Mouse (Mus musculus) layer of hippocampus, postnatal 25 days (tissue): Measurements from ENCODE around the gene Lactb. TPM values are rescaled to one million over a fixed set of nuclear protein-coding genes. Genes with fewer than 3 reads are reported as not detected.

ENCODE experiments used
- DNase-seq, 2 experiments: peaks; one replicate each; pipeline ENCODE4 v3.0.0; 2022; ENCODE audit warnings: mixed read lengths in 2 of 2, low spot score in 1 of 2; ENCODE audit errors: extremely low spot score in 1 of 2
- total RNA-seq, 2 experiments: library from RNA; stranded (reverse); gene quantifications; 2 replicates each; pipeline ENCODE4 v1.2.3; 2021

The Lactb gene
- total RNA-seq, 2 experiments from 2014 or later = 15.4 to 16.2 TPM

- no peak for DNase-seq
Observed at GRCm38 (mm10) chr9:66982085-66982484, 6.8 kb upstream of the Lactb start.

GRCm38 (mm10) chr9:66980458-66980857 is 5.2 kb upstream of the Lactb start:
- peak; percentile 40 to 79 for DNase-seq

GRCm38 (mm10) chr9:66978468-66978867 is 3.2 kb upstream of the Lactb start:
- DNase-seq = no peak

GRCm38 (mm10) chr9:66977982-66978381 is 2.7 kb upstream of the Lactb start:
- no peak for DNase-seq

- DNase-seq = no peak
Observed at GRCm38 (mm10) chr9:66977121-66977520, 1.8 kb upstream of the Lactb start.

- DNase-seq = peak in 1 of 2 experiments; percentile 37
Observed at GRCm38 (mm10) chr9:66974721-66975225, 511 bp downstream of the Lactb start.

GRCm38 (mm10) chr9:66971116-66971515 is 4.2 kb downstream of the Lactb start:
- no peak for DNase-seq

GRCm38 (mm10) chr9:66967492-66967891 is 7.8 kb downstream of the Lactb start:
- no peak for DNase-seq

- DNase-seq = no peak
Observed at GRCm38 (mm10) chr9:66961478-66961877, 13.8 kb downstream of the Lactb start.

- no peak for DNase-seq
Observed at GRCm38 (mm10) chr9:66957451-66957850, 17.8 kb downstream of the Lactb start.

GRCm38 (mm10) chr9:66952886-66953285 is 22.4 kb downstream of the Lactb start:
- no peak for DNase-seq

- no peak for DNase-seq
Observed at GRCm38 (mm10) chr9:66952321-66952720, 23.0 kb downstream of the Lactb start.

GRCm38 (mm10) chr9:66948536-66948935 is 26.7 kb downstream of the Lactb start:
- DNase-seq = no peak

- peak; percentile 81 to 86 for DNase-seq
Observed at GRCm38 (mm10) chr9:66945647-66946641, 29.3 kb downstream of the Lactb start, which contains the start of gene Rps27l. Gene Rps27l (plus strand): TSS chr9:66946086.

GRCm38 (mm10) chr9:66945161-66945560 is 30.1 kb downstream of the Lactb start:
- no peak for DNase-seq

GRCm38 (mm10) chr9:66938836-66939235 is 36.4 kb downstream of the Lactb start:
- no peak for DNase-seq

- DNase-seq = no peak
Observed at GRCm38 (mm10) chr9:66937507-66937906, 37.8 kb downstream of the Lactb start.

GRCm38 (mm10) chr9:66933869-66934808 is 41.1 kb downstream of the Lactb start:
- no peak for DNase-seq

GRCm38 (mm10) chr9:66930351-66930750 is 44.9 kb downstream of the Lactb start:
- no peak for DNase-seq

- no peak for DNase-seq
Observed at GRCm38 (mm10) chr9:66927696-66928402, 47.4 kb downstream of the Lactb start.
